Mouse (Mus musculus) embryonic facial prominence, embryonic 14.5 days (tissue): Measurements from ENCODE around the gene Cped1. TPM values are rescaled to one million over a fixed set of nuclear protein-coding genes. Genes with fewer than 3 reads are reported as not detected.

Source experiments
- ATAC-seq: fragments of 200-750 bp; cut with Nextera tagmentation; 2 replicates; pipeline ENCODE4 v1.8.0; 2017; ENCODE audit warnings: low read depth, moderate number of reproducible peaks, moderate TSS enrichment
- DNase-seq: peaks from one replicate; pipeline ENCODE4 v3.0.0-alpha.2; 2015; ENCODE audit warnings: low spot score
- H3K27ac ChIP-seq: fragments of 300-500 bp; sonication (generic); replicated peaks from 2 replicates; pipeline ENCODE4 v1.5.1; 2014; ENCODE audit warnings: low read depth, mild to moderate bottlenecking, low read length, moderate library complexity
- H3K27me3 ChIP-seq: fragments of 300-500 bp; sonication (generic); replicated peaks from 2 replicates; pipeline ENCODE4 v1.6.1; 2014; ENCODE audit warnings: low read length; ENCODE audit not compliant: control insufficient read depth, insufficient read depth
- H3K36me3 ChIP-seq: fragments of 300-500 bp; sonication (generic); 2 replicates; pipeline ENCODE4 v1.6.1; 2014; ENCODE audit warnings: low read length, mixed read lengths; ENCODE audit not compliant: control insufficient read depth, insufficient read depth
- H3K4me1 ChIP-seq: fragments of 300-500 bp; sonication (generic); 2 replicates; pipeline ENCODE4 v1.6.1; 2014; ENCODE audit warnings: antibody characterized with exemption, low read length; ENCODE audit not compliant: control insufficient read depth, insufficient read depth
- H3K4me2 ChIP-seq: fragments of 300-500 bp; sonication (generic); 2 replicates; pipeline ENCODE4 v1.6.1; 2014; ENCODE audit warnings: low read depth, mild to moderate bottlenecking, low read length, moderate library complexity, mixed read lengths
- H3K4me3 ChIP-seq: fragments of 300-500 bp; sonication (generic); 2 replicates; pipeline ENCODE4 v1.5.1; 2014; ENCODE audit warnings: low read depth, mild to moderate bottlenecking, low read length
- H3K9ac ChIP-seq: fragments of 300-500 bp; sonication (generic); 2 replicates; pipeline ENCODE4 v1.6.1; 2014; ENCODE audit warnings: low read depth, mild to moderate bottlenecking, low read length, moderate library complexity, mixed read lengths
- H3K9me3 ChIP-seq: fragments of 300-500 bp; sonication (generic); 2 replicates; pipeline ENCODE4 v1.6.1; 2016; ENCODE audit warnings: low read length; ENCODE audit not compliant: control insufficient read depth
- WGBS: fragments of 180-500 bp; shearing (Covaris S2); extraction: QIAGEN DNeasy Blood & Tissue Kit; methylation state at CpG from one replicate; pipeline ENCODE4 v1.1.7; 2014; 5-methylcytosine and 5-hydroxymethylcytosine counted together
- polyA plus RNA-seq: library from polyadenylated mRNA; unstranded; fragments of >200 nt; fragmentation: Nextera tagmentation; extraction: Ambion mirVana; gene quantifications from 2 replicates; pipeline ENCODE4 v1.2.1, GENCODE M21; 2014

The Cped1 gene
- polyA plus RNA-seq, 1 experiment from 2014 or later: 25.0 TPM

GRCm38 (mm10) chr6:21991151-21991550, 5.4 kb downstream of the Cped1 start:
- Histone ChIP-seq H3K4me3 (peak overlapping the region; percentile 57; the same call in 1 of the 2 replicates), H3K9ac (no peak overlapping the region; the same call in 1 of the 2 replicates), H3K4me1 (peaks cover 6% of the 10 kb centered on the region; the same call in 1 of the 2 replicates), H3K36me3 (no peaks in the 10 kb centered on the region), H3K27ac (peak overlapping the region; percentile 86), H3K4me2 (peak overlapping the region; percentile 67), H3K9me3 (no peaks in the 10 kb centered on the region), H3K27me3 (no peaks in the 10 kb centered on the region)
- ATAC-seq (no peak), DNase-seq (no peak)
- 34% methylated on average over 4 of the region's 4 CpGs for WGBS

GRCm38 (mm10) chr6:21993070-21993469, 7.4 kb downstream of the Cped1 start:
- H3K27ac ChIP-seq: no peak overlapping the region
- DNase-seq: no peak
- no peak overlapping the region for H3K4me2 ChIP-seq
- H3K9me3 ChIP-seq: no peaks in the 10 kb centered on the region
- H3K36me3 ChIP-seq: no peaks in the 10 kb centered on the region
- H3K4me3 ChIP-seq: no peak overlapping the region
- peaks cover 6% of the 10 kb centered on the region; the same call in 1 of the 2 replicates for H3K4me1 ChIP-seq
- H3K9ac ChIP-seq: no peak overlapping the region
- ATAC-seq: no peak
- 73% methylated on average over 2 of the region's 2 CpGs for WGBS
- no peaks in the 10 kb centered on the region for H3K27me3 ChIP-seq

- ATAC-seq: no peak
- H3K4me2 ChIP-seq: no peak overlapping the region
- H3K27ac ChIP-seq: peak overlapping the region; percentile 71; the same call in 1 of the 2 replicates
These were observed 12.4 kb downstream of the Cped1 start for GRCm38 (mm10) chr6:21998131-21998530.

GRCm38 (mm10) chr6:21999025-21999424, 13.3 kb downstream of the Cped1 start:
- H3K27ac ChIP-seq: peak overlapping the region; percentile 71; the same call in 1 of the 2 replicates
- DNase-seq (peak; percentile 77), ATAC-seq (no peak)
- peak overlapping the region; percentile 33 for H3K4me2 ChIP-seq
- H3K9me3 ChIP-seq: no peaks in the 10 kb centered on the region
- no peaks in the 10 kb centered on the region for H3K27me3 ChIP-seq
- WGBS: 17% methylated on average over 11 of the region's 11 CpGs
- H3K4me3 ChIP-seq: no peak overlapping the region
- peaks cover 41% of the 10 kb centered on the region for H3K4me1 ChIP-seq
- no peaks in the 10 kb centered on the region for H3K36me3 ChIP-seq
- H3K9ac ChIP-seq: no peak overlapping the region

More at GRCm38 (mm10) chr6:21998131-21998530, 12.4 kb downstream of the Cped1 start:
- no peaks in the 10 kb centered on the region for H3K27me3 ChIP-seq
- WGBS: 43% methylated on average over 4 of the region's 4 CpGs
- no peaks in the 10 kb centered on the region for H3K36me3 ChIP-seq
- H3K4me3 ChIP-seq: no peak overlapping the region
- H3K4me1 ChIP-seq: peaks cover 34% of the 10 kb centered on the region
- no peak overlapping the region for H3K9ac ChIP-seq
- no peaks in the 10 kb centered on the region for H3K9me3 ChIP-seq
- DNase-seq: no peak

- 0 out of 2 replicates have a peak overlapping the region, but pooled peaks have one; percentile 3 for H3K4me2 ChIP-seq
- DNase-seq: peak; percentile 53
- H3K9me3 ChIP-seq: no peaks in the 10 kb centered on the region
- no peaks in the 10 kb centered on the region for H3K36me3 ChIP-seq
- H3K27ac ChIP-seq: peak overlapping the region; percentile 4; the same call in 1 of the 2 replicates
- no peaks in the 10 kb centered on the region for H3K27me3 ChIP-seq
- peaks cover 41% of the 10 kb centered on the region for H3K4me1 ChIP-seq
- H3K4me3 ChIP-seq: no peak overlapping the region
- WGBS: 23% methylated on average over 6 of the region's 6 CpGs
- no peak overlapping the region for H3K9ac ChIP-seq
- peak; percentile 78; the same call in 1 of the 2 replicates for ATAC-seq
These were observed 14.4 kb downstream of the Cped1 start for GRCm38 (mm10) chr6:22000086-22000485.

- no peaks in the 10 kb centered on the region for H3K36me3 ChIP-seq
- no peaks in the 10 kb centered on the region for H3K27me3 ChIP-seq
- 67% methylated on average over 3 of the region's 3 CpGs for WGBS
- DNase-seq: no peak
- peaks cover 41% of the 10 kb centered on the region for H3K4me1 ChIP-seq
- H3K4me2 ChIP-seq: no peak overlapping the region
- no peak overlapping the region for H3K9ac ChIP-seq
- H3K4me3 ChIP-seq: no peak overlapping the region
- H3K9me3 ChIP-seq: no peaks in the 10 kb centered on the region
- no peak overlapping the region for H3K27ac ChIP-seq
- ATAC-seq: no peak
These were observed 15.2 kb downstream of the Cped1 start for GRCm38 (mm10) chr6:22000881-22001280.

- Histone ChIP-seq H3K36me3 (no peaks in the 10 kb centered on the region), H3K27ac (no peak overlapping the region), H3K4me3 (no peak overlapping the region), H3K4me2 (no peak overlapping the region), H3K4me1 (peaks cover 41% of the 10 kb centered on the region), H3K9ac (no peak overlapping the region), H3K27me3 (no peaks in the 10 kb centered on the region), H3K9me3 (no peaks in the 10 kb centered on the region)
- 73% methylated on average over 5 of the region's 5 CpGs for WGBS
- no peak for ATAC-seq
- DNase-seq: no peak
These were observed 15.7 kb downstream of the Cped1 start for GRCm38 (mm10) chr6:22001284-22001916.

- 36% methylated on average over 17 of the region's 17 CpGs for WGBS
- Histone ChIP-seq H3K36me3 (no peaks in the 10 kb centered on the region), H3K27me3 (no peaks in the 10 kb centered on the region), H3K9me3 (no peaks in the 10 kb centered on the region), H3K4me3 (no peak overlapping the region), H3K4me1 (peaks cover 41% of the 10 kb centered on the region), H3K27ac (peak overlapping the region; percentile 72), H3K9ac (no peak overlapping the region), H3K4me2 (peak overlapping the region; percentile 26)
- no peak for ATAC-seq
- DNase-seq: peak; percentile 43
These were observed 16.9 kb downstream of the Cped1 start for GRCm38 (mm10) chr6:22002521-22003199.
